Mouse (Mus musculus): ENCODE data around the gene Nr6a1. TPM values are rescaled to one million over a fixed set of nuclear protein-coding genes. Genes with fewer than 3 reads are reported as not detected.

Nr6a1 gene
- polyA plus RNA-seq, 3 experiments from 2014 or later: 0.37 to 0.63 (median 0.54) TPM

DNA sequence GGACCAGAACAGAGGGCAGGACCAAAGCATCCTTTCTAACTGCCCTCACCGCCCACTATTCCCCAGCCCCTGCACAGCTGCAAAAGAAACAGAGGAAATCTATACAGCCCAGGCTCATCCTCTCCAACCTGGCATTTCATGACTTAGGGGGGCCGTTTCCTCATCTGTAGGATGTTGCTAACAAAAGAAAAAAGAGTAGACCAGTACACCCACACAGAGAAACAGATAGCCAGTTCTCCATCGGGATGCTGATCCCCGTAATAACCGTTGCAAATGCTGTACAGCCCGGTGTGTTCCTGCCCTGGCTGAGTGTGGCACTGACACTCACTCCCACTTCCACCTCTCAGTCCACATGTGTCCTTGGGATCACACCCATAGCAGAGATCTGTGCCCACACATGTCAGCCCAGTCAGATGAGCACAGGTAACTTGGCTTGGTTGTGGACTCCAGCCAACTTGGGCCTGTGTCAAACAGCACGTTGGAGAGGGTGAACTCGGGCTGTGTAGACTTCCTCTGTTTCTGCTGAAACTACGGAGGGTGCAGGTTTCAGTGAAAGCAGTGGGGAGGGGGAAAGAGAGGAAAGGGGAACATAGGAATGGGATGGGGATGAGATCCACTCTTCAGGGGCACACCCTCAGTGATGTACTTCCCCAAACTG is 9.4 kb upstream of the Nr6a1 start:
- no peak for ATAC-seq

- ATAC-seq: no peak
These were observed 7.4 kb upstream of the Nr6a1 start for GRCm38 (mm10) chr2:38934936-38935335.

GRCm38 (mm10) chr2:38933931-38934330 is 6.4 kb upstream of the Nr6a1 start:
- ATAC-seq: no peak

GRCm38 (mm10) chr2:38931851-38932667 is 4.6 kb upstream of the Nr6a1 start, which contains the start of gene Olfml2a:
Olfml2a (plus strand) TSS chr2:38931978.
- ATAC-seq: peak; percentile 49

DNA sequence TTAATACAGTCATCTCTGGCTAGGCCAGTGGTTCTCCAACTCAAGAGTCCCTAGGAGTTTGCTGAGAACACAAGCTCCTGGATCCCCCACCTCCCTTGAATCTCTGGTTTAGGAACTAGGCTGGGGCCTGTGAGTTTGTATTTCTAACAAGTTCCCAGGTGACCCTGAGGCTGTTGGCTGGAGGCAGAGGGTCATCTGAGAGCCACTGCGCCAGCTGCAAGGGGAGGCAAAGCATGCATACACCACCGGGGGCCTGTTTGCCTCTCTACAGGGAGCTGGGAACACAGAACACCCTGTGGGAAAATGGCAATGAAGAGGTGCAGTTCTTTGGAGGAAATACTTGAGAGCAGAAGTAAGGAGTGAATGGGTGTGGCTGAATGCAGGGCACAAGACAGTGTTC is 2.8 kb upstream of the Nr6a1 start:
- no peak for ATAC-seq

DNA sequence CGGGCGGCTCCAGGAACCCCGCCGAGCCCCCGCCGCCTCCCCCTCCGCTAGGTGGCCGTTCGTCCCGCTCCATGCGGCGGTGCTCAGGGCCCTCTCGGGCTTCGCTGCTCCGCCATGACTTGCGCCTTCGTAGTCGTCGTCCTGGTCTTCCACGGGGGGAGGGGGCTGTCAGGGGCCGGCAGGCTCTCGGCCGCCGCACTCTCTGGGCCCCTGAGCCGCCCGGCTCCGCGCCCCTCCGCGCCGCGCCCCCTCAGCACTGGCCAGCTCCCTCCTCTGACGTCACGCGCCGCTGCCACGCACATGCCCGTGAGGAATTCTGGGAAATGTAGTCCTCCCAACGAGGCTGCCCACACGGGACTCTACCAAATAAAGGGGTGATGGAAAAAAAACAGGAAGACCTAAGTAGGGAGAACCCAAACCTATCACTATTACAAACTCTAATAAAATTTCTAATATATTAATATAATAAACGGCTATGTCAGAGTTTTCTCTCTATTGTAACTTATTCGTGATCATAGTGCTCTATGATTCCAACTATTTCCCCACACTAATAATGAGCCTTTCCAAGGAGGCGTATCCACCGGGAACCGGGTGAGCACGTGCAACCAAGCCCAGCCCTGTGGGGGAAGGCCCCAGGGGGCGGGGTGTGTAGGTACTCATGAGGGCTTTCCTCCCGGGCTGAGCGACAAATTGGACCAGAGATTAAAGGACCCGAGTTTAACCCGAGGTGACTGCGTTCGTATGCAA is 1.2 kb downstream of the Nr6a1 start:
- ATAC-seq: peak; percentile 94

GRCm38 (mm10) chr2:38925171-38926080 is 2.1 kb downstream of the Nr6a1 start:
- no peak for ATAC-seq

DNA sequence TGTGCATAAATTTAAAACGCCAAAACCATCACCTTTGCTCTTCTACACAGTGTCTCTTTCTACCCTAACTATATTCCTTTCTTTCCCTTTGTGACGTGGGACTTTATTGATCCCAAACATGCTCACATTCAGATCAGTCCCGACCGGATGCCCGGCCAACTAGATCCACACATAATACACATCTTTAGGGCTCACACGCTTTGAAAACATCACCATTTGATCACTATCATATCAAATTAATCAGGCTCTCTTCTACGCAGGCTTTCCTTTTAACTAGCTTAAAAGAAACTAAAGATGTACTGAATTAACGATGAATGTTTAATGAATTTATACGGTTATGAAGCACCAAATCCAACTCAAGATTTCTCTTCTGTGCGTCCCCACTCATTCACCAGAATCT is 2.9 kb downstream of the Nr6a1 start:
- ATAC-seq: no peak

GRCm38 (mm10) chr2:38923911-38924310 is 3.6 kb downstream of the Nr6a1 start:
- ATAC-seq: no peak

DNA sequence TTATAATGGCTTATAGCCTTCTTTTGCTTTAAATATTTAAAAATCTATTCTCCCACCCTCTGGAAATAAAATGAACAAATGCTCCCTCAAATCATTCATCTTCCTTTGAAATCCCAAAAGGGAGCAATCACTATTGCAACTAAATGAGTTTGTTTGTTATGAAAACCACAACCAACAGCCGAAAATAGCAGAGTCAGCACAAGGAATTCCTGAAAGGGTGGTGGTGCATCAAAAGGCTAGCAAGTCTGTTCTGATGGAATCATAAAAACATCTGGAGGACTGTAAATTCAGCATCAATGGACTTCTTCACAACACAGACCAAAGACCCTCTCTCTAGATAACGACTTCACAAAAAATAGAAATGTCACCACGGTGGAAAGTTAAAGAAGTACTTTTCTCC is 4.0 kb downstream of the Nr6a1 start:
- ATAC-seq: no peak

DNA sequence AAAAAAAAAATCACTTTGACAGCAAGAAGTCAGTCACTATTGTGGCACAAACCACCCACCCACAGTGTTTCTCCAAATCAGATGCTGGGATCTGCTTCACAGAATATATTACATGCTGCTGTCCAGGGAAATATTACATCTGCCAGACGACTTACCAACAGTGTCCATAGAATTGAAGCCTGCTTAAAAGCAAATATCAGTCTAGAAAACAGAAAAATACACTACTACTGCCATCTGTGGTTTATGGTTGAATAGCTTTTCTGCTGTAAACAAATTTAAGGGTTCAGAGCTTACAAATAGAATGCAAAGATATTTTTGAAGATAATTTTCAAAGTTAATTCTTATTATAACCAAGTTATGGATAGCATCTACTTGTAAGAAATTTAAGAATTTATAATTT is 6.1 kb downstream of the Nr6a1 start:
- ATAC-seq: no peak

- no peak for ATAC-seq
These were observed 10.4 kb downstream of the Nr6a1 start for GRCm38 (mm10) chr2:38916947-38917691.

GRCm38 (mm10) chr2:38914965-38915364 is 12.5 kb downstream of the Nr6a1 start:
- no peak for ATAC-seq

DNA sequence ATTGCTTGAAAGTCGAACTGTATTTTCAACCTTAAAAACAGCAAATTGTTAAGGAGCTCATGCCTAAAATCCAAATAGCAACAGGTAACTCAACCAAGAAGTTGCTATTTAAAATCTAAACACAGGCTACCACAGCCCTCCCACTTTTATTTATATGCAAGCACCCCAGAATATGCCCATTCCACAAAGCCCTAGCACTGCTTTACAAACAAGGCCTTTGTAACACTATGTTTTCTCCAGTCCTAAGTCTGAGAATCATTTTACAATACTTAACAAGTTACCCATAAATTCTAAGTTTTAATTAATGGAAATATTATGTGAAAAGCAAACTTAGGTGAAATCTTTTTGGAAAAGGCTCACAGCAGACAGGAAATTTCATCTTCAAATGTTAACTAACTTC is 13.0 kb downstream of the Nr6a1 start:
- ATAC-seq: no peak

GRCm38 (mm10) chr2:38908604-38909003 is 18.9 kb downstream of the Nr6a1 start:
- ATAC-seq: no peak

DNA sequence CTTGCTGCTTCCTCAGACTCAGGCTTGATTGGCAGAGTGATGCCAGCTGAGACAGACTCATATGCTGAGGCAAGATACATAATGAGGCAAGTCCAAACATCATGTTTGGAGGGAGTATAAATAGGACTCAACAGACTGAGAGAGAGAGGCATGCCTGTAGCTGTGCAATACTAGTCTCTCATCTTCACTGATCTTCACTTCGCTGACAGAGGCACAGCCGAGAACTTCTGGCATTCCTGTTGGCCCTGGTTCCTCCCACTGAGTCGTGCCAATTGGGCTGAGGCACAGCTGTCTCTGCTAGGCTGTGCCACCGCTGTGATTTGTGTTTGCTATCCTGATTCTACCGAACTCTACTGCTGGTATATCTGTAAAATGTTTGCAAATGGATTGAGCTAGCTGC is 21.4 kb downstream of the Nr6a1 start:
- ATAC-seq: no peak

DNA sequence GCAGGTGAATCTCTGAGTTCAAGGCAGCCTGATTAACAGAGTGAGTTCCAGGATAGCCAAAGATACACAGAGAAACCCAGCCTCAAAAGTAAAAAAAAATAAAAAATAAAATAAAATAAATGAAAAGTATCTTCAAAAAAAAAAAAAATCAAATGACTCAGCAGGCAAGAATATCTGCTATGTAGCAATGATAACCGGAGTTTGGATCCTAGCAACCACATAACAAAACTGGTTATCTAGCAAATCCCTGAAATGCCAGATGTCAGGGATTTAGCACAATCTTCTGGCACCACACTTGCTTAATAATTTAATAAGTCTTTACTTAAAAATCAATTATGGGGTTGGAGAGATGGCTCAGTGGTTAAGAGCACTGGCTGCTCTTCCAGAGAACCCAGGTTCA is 23.2 kb downstream of the Nr6a1 start:
- no peak for ATAC-seq

- no peak for ATAC-seq
These were observed 24.6 kb downstream of the Nr6a1 start for GRCm38 (mm10) chr2:38902866-38903265.

DNA sequence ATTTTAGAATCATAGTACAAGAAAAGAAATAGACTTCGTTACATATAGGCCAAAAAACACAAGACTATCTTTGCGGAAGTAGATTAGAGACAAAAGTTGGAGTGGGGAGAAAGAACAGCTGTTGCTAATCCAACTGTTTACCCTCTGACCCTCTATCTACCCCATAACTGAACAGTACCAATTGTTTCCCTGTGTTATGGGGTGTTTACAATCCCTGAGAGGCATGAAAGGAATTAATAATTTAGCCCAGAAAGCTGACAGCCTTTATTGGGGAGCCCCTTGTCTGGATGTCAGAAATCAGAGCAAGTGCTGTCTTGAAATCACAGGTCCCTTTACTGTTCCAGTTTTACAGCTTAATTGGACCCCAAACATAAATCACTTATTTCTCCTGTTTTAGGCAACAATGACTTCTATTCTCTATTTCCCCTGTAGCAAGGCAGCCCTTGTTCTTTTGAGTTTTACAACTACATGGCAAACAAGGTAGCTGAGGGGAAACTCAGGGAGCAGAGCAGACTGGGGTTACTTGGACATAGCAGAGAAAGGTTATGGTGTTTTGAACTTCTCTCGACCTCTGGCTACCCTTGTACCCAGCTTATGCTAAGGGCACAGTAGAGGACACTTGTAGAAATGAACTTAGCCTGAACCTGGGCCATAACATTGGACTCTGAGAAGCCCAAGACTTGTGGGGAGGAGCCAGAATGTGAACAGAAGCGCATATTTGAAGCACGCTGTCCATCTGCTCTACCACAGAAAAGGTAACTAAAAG is 46.4 kb downstream of the Nr6a1 start:
- no peak for ATAC-seq

GRCm38 (mm10) chr2:38874544-38875108 is 52.9 kb downstream of the Nr6a1 start:
- ATAC-seq: no peak

Measured in inflammation-experienced regulatory T-cells, adult 6 months (primary cell).